Mouse (Mus musculus) MEL (cell line): ENCODE measurements around the gene Gm20696. TPM values are rescaled to one million over a fixed set of nuclear protein-coding genes. Genes with fewer than 3 reads are reported as not detected.

Source experiments
- DNase-seq: peaks from one replicate; pipeline ENCODE4 v3.0.0; 2011; ENCODE audit warnings: low read depth, low spot score
- H3K27ac ChIP-seq: 2 replicates; pipeline ENCODE4 v1.5.1; 2012; ENCODE audit warnings: low read depth, mild to moderate bottlenecking, control low read depth, low read length, moderate library complexity; ENCODE audit not compliant: control insufficient read depth
- H3K27me3 ChIP-seq, 2 experiments: fragments of 150-350 bp in 1 of 2; sonication (generic) in 1 of 2; 2 replicates each; pipeline ENCODE4 v1.6.1; 2012; ENCODE audit warnings: low read length in 2 of 2, mild to moderate bottlenecking in 2 of 2, improper control_type of control experiment in 1 of 2, moderate library complexity in 1 of 2; ENCODE audit not compliant: insufficient read depth in 2 of 2, control insufficient read depth in 1 of 2
- H3K36me3 ChIP-seq, 2 experiments: 2 replicates each; pipeline ENCODE4 v1.6.1; 2012 to 2014; ENCODE audit warnings: low read length in 2 of 2, improper control_type of control experiment in 1 of 2, inconsistent platforms in 1 of 2, mild to moderate bottlenecking in 1 of 2; ENCODE audit not compliant: insufficient read depth in 2 of 2, control insufficient read depth in 1 of 2
- H3K4me1 ChIP-seq, 2 experiments: fragments of 150-350 bp in 1 of 2; sonication (generic) in 1 of 2; 2 replicates each; pipeline ENCODE4 v1.6.1; 2012; ENCODE audit warnings: low read length in 2 of 2, improper control_type of control experiment in 1 of 2, mild to moderate bottlenecking in 1 of 2; ENCODE audit not compliant: insufficient read depth in 2 of 2, control insufficient read depth in 1 of 2
- H3K4me3 ChIP-seq, 2 experiments: fragments of 150-350 bp in 1 of 2; sonication (generic) in 1 of 2; 2 replicates each; pipeline ENCODE4 v1.5.1; 2012; ENCODE audit warnings: low read depth in 2 of 2, low read length in 2 of 2, mild to moderate bottlenecking in 2 of 2, moderate library complexity in 2 of 2, control low read depth in 1 of 2, improper control_type of control experiment in 1 of 2; ENCODE audit not compliant: control insufficient read depth in 1 of 2, insufficient read depth in 1 of 2
- H3K79me2 ChIP-seq: 2 replicates; pipeline ENCODE4 v1.6.1; 2012; ENCODE audit warnings: mild to moderate bottlenecking, low read length, moderate library complexity; ENCODE audit not compliant: control insufficient read depth, poor library complexity, insufficient read depth
- H3K9ac ChIP-seq: 2 replicates; pipeline ENCODE4 v1.6.1; 2012; ENCODE audit warnings: low read depth, mild to moderate bottlenecking, control low read depth, low read length, moderate library complexity; ENCODE audit not compliant: control insufficient read depth, poor library complexity, severe bottlenecking
- H3K9me3 ChIP-seq: fragments of 150-350 bp; sonication (generic); replicated peaks from 2 replicates; pipeline ENCODE4 v1.6.1; 2012; ENCODE audit warnings: mild to moderate bottlenecking, low read length, improper control_type of control experiment, moderate library complexity; ENCODE audit not compliant: insufficient read depth
- CHD2 ChIP-seq: IDR thresholded peaks from 2 replicates; pipeline ENCODE4 v1.6.1; 2011; ENCODE audit warnings: low read length, improper control_type of control experiment
- CTCF ChIP-seq, 3 experiments: IDR thresholded peaks in 2 of 3; conservative IDR thresholded peaks in 1 of 3; 2 replicates each; pipeline ENCODE4 v1.5.1; 2011 to 2012; ENCODE audit warnings: low read length in 3 of 3, low read depth in 2 of 3, mild to moderate bottlenecking in 2 of 3, improper control_type of control experiment in 1 of 3, inconsistent platforms in 1 of 3, mixed read lengths in 1 of 3, moderate library complexity in 1 of 3; ENCODE audit not compliant: control insufficient read depth in 1 of 3, insufficient read depth in 1 of 3, poor library complexity in 1 of 3, severe bottlenecking in 1 of 3
- EP300 ChIP-seq, 2 experiments: IDR thresholded peaks; 2 replicates each; pipeline ENCODE4 v1.6.1; 2011; ENCODE audit warnings: improper control_type of control experiment in 2 of 2, low read length in 2 of 2, low read depth in 1 of 2, mild to moderate bottlenecking in 1 of 2
- ETS1 ChIP-seq: IDR thresholded peaks from 2 replicates; pipeline ENCODE4 v1.6.1; 2012; ENCODE audit warnings: low read depth, mild to moderate bottlenecking, inconsistent platforms, low read length, improper control_type of control experiment, moderate library complexity
- GABPA ChIP-seq: IDR thresholded peaks from 2 replicates; pipeline ENCODE4 v1.6.1; 2012; ENCODE audit warnings: low read depth, mild to moderate bottlenecking, inconsistent platforms, low read length, improper control_type of control experiment, moderate library complexity
- HCFC1 ChIP-seq: IDR thresholded peaks from 2 replicates; pipeline ENCODE4 v1.6.1; 2012; ENCODE audit warnings: low read depth, mild to moderate bottlenecking, inconsistent platforms, low read length, improper control_type of control experiment, moderate library complexity
- KAT2A ChIP-seq: conservative IDR thresholded peaks from 2 replicates; pipeline ENCODE4 v1.6.1; 2012; ENCODE audit warnings: low read depth, low read length, improper control_type of control experiment, inconsistent platforms
- MAFK ChIP-seq: IDR thresholded peaks from 2 replicates; pipeline ENCODE4 v1.6.1; 2011; ENCODE audit warnings: low read depth, mild to moderate bottlenecking, low read length, improper control_type of control experiment, borderline replicate concordance
- MEF2A ChIP-seq: IDR thresholded peaks from 2 replicates; pipeline ENCODE4 v1.6.1; 2014; ENCODE audit warnings: low read depth, mild to moderate bottlenecking, inconsistent platforms, low read length, improper control_type of control experiment; ENCODE audit not compliant: poor library complexity, insufficient replicate concordance, severe bottlenecking; ENCODE audit errors: extremely low read depth
- MXI1 ChIP-seq: IDR thresholded peaks from 2 replicates; pipeline ENCODE4 v1.6.1; 2011; ENCODE audit warnings: mild to moderate bottlenecking, low read depth, low read length, improper control_type of control experiment
- MYC ChIP-seq: IDR thresholded peaks from 2 replicates; pipeline ENCODE4 v1.6.1; 2011; ENCODE audit warnings: low read depth, mild to moderate bottlenecking, low read length, improper control_type of control experiment, moderate library complexity
- NELFE ChIP-seq: IDR thresholded peaks from 2 replicates; pipeline ENCODE4 v1.6.1; 2011; ENCODE audit warnings: low read depth, low read length, improper control_type of control experiment
- NRF1 ChIP-seq: IDR thresholded peaks from 2 replicates; pipeline ENCODE4 v1.6.1; 2014; ENCODE audit warnings: low read depth, mild to moderate bottlenecking, inconsistent platforms, low read length, improper control_type of control experiment, moderate library complexity; ENCODE audit not compliant: poor library complexity, insufficient read depth, severe bottlenecking
- POLR2A ChIP-seq, 2 experiments: IDR thresholded peaks; 2 replicates each; pipeline ENCODE4 v1.6.1; 2011 to 2012; ENCODE audit warnings: low read length in 2 of 2, mild to moderate bottlenecking in 2 of 2, control low read depth in 1 of 2, improper control_type of control experiment in 1 of 2, low read depth in 1 of 2, moderate library complexity in 1 of 2; ENCODE audit not compliant: control insufficient read depth in 1 of 2, insufficient read depth in 1 of 2, poor library complexity in 1 of 2
- POLR2AphosphoS2 ChIP-seq: IDR thresholded peaks from 2 replicates; pipeline ENCODE4 v1.6.1; 2011; ENCODE audit warnings: low read length, improper control_type of control experiment
- POLR2AphosphoS5 ChIP-seq: IDR thresholded peaks from 2 replicates; pipeline ENCODE4 v1.6.1; 2012; ENCODE audit warnings: low read depth, borderline replicate concordance, mild to moderate bottlenecking, inconsistent platforms, low read length, moderate library complexity, mixed read lengths
- RAD21 ChIP-seq: IDR thresholded peaks from 2 replicates; pipeline ENCODE4 v1.6.1; 2011; ENCODE audit warnings: mild to moderate bottlenecking, low read depth, low read length, improper control_type of control experiment
- RCOR1 ChIP-seq: IDR thresholded peaks from 2 replicates; pipeline ENCODE4 v1.6.1; 2012; ENCODE audit warnings: low read depth, mild to moderate bottlenecking, inconsistent platforms, low read length, improper control_type of control experiment
- SMC3 ChIP-seq: IDR thresholded peaks from 2 replicates; pipeline ENCODE4 v1.6.1; 2011; ENCODE audit warnings: low read depth, low read length, improper control_type of control experiment
- TAL1 ChIP-seq: IDR thresholded peaks from 2 replicates; pipeline ENCODE4 v1.6.1; 2012; ENCODE audit warnings: mild to moderate bottlenecking, inconsistent platforms, low read length, moderate library complexity, mixed read lengths
- TBP ChIP-seq: IDR thresholded peaks from 2 replicates; pipeline ENCODE4 v1.8.0; 2011; ENCODE audit warnings: low read depth, low read length, improper control_type of control experiment
- USF1 ChIP-seq: IDR thresholded peaks from 2 replicates; pipeline ENCODE4 v1.6.1; 2014; ENCODE audit warnings: low read depth, mild to moderate bottlenecking, inconsistent platforms, low read length, improper control_type of control experiment, moderate library complexity
- USF2 ChIP-seq, 2 experiments: IDR thresholded peaks; 2 replicates each; pipeline ENCODE4 v1.6.1; 2011 to 2012; ENCODE audit warnings: improper control_type of control experiment in 2 of 2, low read length in 2 of 2, borderline replicate concordance in 1 of 2, inconsistent platforms in 1 of 2, low read depth in 1 of 2, mild to moderate bottlenecking in 1 of 2; ENCODE audit not compliant: insufficient read depth in 1 of 2
- ZC3H11A ChIP-seq: IDR thresholded peaks from 2 replicates; pipeline ENCODE4 v1.6.1; 2012; ENCODE audit warnings: low read depth, mild to moderate bottlenecking, inconsistent platforms, low read length, improper control_type of control experiment
- polyA plus RNA-seq, 2 experiments: library from polyadenylated mRNA; stranded (reverse) in 1 of 2; unstranded in 1 of 2; fragments of >175 nt in 1 of 2; fragments of >200 nt in 1 of 2; gene quantifications; 2 replicates each; pipeline versions ENCODE4 v1.2.1 to v1.2.4; 2012; ENCODE audit warnings: low replicate concordance in 2 of 2, low read depth in 1 of 2; ENCODE audit not compliant: insufficient read length in 2 of 2, insufficient read depth in 1 of 2, missing spikeins in 1 of 2
- total RNA-seq: library from RNA; depleted of rRNA; stranded (reverse); fragments of 300-350 nt; gene quantifications from 2 replicates; pipeline ENCODE4 v1.2.3, GENCODE M21; 2012

Gm20696 gene
- total and polyA plus RNA-seq, 3 experiments, result 0.07 to 0.39 TPM; not detected in 1

DNA sequence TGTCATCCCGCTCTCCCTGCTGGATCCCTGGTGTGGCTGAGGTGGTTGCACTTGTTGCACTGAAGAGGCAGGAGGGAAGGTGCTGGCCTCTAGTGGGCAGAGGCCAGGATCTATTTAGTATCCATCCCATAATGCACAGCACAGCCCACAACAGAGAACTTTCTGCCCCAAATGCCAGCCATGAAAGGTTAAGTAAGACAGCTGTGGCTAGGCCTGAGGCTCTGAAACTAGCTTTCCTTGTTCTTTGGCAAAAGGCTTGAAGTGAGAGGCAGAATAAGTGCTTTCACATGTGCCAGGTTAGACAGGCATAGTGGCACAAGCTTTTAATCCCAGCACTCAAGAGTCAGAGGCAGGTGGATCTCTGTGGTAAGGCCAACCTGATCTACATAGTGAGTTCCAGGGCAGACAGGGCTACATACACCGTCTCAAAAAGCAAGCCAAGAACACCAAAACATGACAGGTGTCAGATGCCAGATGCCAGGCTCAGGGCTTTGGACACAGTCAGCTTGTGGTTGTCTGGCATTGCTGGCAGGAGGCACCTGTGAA is 281.5 kb downstream of the Gm20696 start:
- DNase-seq, result no peak

DNA sequence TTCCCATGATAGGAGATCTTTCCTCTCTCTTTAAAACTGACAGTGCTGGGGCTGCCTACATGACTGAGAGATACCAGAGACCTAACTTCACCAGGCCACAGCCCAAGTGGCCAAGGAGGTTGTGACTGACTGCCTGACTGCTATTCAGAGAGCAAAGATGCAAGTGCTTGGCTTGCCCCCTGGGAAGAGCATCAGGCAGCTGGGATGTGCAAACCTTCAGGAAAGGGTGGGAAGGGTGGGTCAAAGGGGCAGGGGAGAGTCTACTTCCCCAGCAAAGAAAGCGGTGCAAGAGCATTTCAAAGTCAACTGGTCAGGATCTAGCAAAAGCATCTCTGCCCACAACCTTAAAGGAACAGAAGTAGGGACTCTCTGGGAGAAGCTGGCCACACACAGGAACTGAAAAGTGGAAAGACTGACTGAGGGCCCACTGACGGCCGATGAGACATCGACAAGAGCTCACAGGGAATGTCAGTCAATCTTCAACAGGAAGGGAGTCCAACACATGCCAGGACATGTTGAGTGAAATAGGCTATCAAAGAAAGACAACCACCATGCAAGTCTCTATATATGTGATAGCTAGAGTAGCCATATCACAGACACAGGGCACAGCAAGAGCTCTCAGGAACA is 282.6 kb downstream of the Gm20696 start:
- Histone ChIP-seq H3K79me2 (no peaks in the 10 kb centered on the region), H3K4me1 (peaks cover 11 to 17% of the 10 kb centered on the region in 2 experiments; a peak in 3 of 4 replicates), H3K36me3 (peaks cover 0 to 14% of the 10 kb centered on the region in 2 experiments; a peak in 2 of 4 replicates), H3K27ac (no peak overlapping the region), H3K9ac (no peak overlapping the region), H3K27me3 (no peaks in the 10 kb centered on the region), H3K9me3 (no peaks in the 10 kb centered on the region), H3K4me3 (no peak overlapping the region)
- no peak for TF ChIP-seq POLR2AphosphoS5
- TF ChIP-seq EP300 (IDR thresholded peaks at IDR 0.05; ENCODE audit: low read depth in 1 of 2, low read length in 2 of 2), result no peak
- TF ChIP-seq POLR2AphosphoS2, result no peak
- no peak for TF ChIP-seq MEF2A
- TF ChIP-seq ZC3H11A, result no peak
- TF ChIP-seq MYC, result no peak
- no peak for TF ChIP-seq KAT2A
- TF ChIP-seq ETS1, result no peak
- no peak for TF ChIP-seq TAL1
- TF ChIP-seq CHD2, result no peak
- no peak for TF ChIP-seq MXI1
- TF ChIP-seq USF2 (IDR thresholded peaks at IDR 0.05; ENCODE audit: borderline replicate concordance in 1 of 2, insufficient read depth in 1 of 2, low read depth in 1 of 2, low read length in 2 of 2), result no peak
- TF ChIP-seq HCFC1, result no peak
- TF ChIP-seq GABPA, result no peak
- DNase-seq, result no peak

More for the DNA sequence above, 281.5 kb downstream of the Gm20696 start:
- H3K79me2 ChIP-seq, result no peaks in the 10 kb centered on the region; the same call in 1 of the 2 replicates
- no peak overlapping the region for H3K4me3 ChIP-seq
- H3K27me3 ChIP-seq, result no peaks in the 10 kb centered on the region
- TF ChIP-seq USF1 (no peak), MXI1 (no peak), NELFE (no peak), SMC3 (peak; percentile 45), NRF1 (no peak), POLR2A (IDR thresholded peaks at IDR 0.05; ENCODE audit: control insufficient read depth in 1 of 2, insufficient read depth in 1 of 2, low read depth in 1 of 2, low read length in 2 of 2, poor library complexity in 1 of 2) (no peak), ETS1 (no peak), RAD21 (peak; percentile 46), MYC (no peak), ZC3H11A (no peak), RCOR1 (no peak), TBP (no peak), MAFK (no peak), CTCF (IDR thresholded peaks at IDR 0.05 in 2 of 3, conservative IDR thresholded peaks at IDR 0.05 in 1 of 3; ENCODE audit: control insufficient read depth in 1 of 3, insufficient read depth in 1 of 3, low read depth in 2 of 3, low read length in 3 of 3, poor library complexity in 1 of 3, severe bottlenecking in 1 of 3) (peak in 2 of 3 experiments; percentile 33 to 37; a peak in 2 of 6 replicates)
- peaks cover 0 to 20% of the 10 kb centered on the region in 2 experiments; a peak in 2 of 4 replicates for H3K36me3 ChIP-seq
- H3K9ac ChIP-seq, result no peak overlapping the region
- no peak overlapping the region for H3K27ac ChIP-seq
- no peaks in the 10 kb centered on the region for H3K9me3 ChIP-seq
- H3K4me1 ChIP-seq, result peaks cover 16 to 25% of the 10 kb centered on the region in 2 experiments; a peak in 3 of 4 replicates
